Mouse (Mus musculus): ENCODE measurements around the gene Nfs1. TPM values are rescaled to one million over a fixed set of nuclear protein-coding genes. Genes with fewer than 3 reads are reported as not detected.
"Not testable (repeated sequence)": the region's sequence is repeated elsewhere in the genome, so short reads cannot be mapped to it uniquely, and the experiment has no call there.

Gene Nfs1
- polyA plus RNA-seq, 1 experiment from 2014 or later = 64.8 TPM

DNA sequence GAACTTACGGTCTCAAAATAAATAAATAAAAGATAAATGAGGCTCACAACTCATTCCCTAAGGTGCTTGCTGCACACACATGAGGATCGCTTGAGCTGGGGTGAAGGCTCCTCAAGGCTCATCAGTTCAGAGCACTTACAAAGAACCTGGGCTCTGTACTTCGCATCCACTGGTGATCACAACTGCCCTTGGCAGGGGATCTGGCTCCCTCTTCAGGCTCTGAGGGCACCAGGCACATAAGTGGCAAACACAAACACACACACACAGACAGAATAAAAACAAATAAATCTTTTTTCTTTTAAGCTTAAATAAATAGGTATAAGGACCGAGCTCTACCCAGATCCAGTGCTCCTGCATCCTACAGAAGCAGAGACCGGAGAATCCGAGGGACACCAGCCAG lies 8.3 kb downstream of the Nfs1 start:
- ATAC-seq (ENCODE audit: insufficient number of reproducible peaks, insufficient read depth, low FRiP score, low read depth) = no peak
- Histone ChIP-seq H3K36me3 (ENCODE audit: control insufficient read depth, insufficient read depth, low read length) (peaks cover 35% of the 10 kb centered on the region), H3K9ac (ENCODE audit: low read length) (no peak overlapping the region), H3K4me2 (ENCODE audit: low read length) (no peak overlapping the region), H3K9me3 (ENCODE audit: control insufficient read depth, low read length) (no peaks in the 10 kb centered on the region), H3K27me3 (ENCODE audit: control insufficient read depth, insufficient read depth, low read length) (no peaks in the 10 kb centered on the region), H3K4me1 (ENCODE audit: control insufficient read depth in 2 of 2, insufficient read depth in 2 of 2, low read length in 2 of 2) (no peaks in the 10 kb centered on the region), H3K27ac (replicated peaks in 1 of 2; ENCODE audit: control insufficient read depth in 1 of 2, insufficient read depth in 1 of 2, low read depth in 2 of 2, low read length in 2 of 2) (no peak overlapping the region), H3K4me3 (ENCODE audit: control insufficient read depth in 1 of 2, insufficient read depth in 1 of 2, low read depth in 1 of 2, low read length in 2 of 2) (no peak overlapping the region)
- 87% methylated on average over 6 of the region's 6 CpGs for WGBS

DNA sequence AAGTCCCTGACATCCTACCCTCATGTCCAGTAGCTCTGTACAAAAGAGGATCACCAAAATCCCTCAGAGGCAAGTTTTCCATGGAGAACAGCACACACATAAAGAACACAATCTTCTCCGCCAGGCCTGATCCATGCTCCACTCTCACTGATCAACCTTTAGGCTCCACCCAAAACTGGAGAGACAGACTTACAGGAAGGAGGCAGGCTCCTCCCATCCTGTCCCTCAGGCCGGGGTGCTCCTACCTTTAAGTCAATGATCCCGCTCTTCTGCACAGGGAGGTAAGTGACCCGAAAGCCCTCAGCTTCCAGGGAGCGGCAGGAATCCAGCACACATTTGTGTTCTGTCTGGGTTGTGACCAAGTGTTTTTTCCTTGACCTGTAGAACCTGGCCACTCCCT lies 9.8 kb downstream of the Nfs1 start:
- H3K4me3 ChIP-seq (ENCODE audit: control insufficient read depth in 1 of 2, insufficient read depth in 1 of 2, low read depth in 1 of 2, low read length in 2 of 2) = no peak overlapping the region
- no peak overlapping the region for H3K4me2 ChIP-seq (ENCODE audit: low read length)
- WGBS = 78% methylated on average over 5 of the region's 5 CpGs
- H3K36me3 ChIP-seq (ENCODE audit: control insufficient read depth, insufficient read depth, low read length) = peaks cover 29% of the 10 kb centered on the region
- H3K27me3 ChIP-seq (ENCODE audit: control insufficient read depth, insufficient read depth, low read length) = no peaks in the 10 kb centered on the region
- no peaks in the 10 kb centered on the region for H3K4me1 ChIP-seq (ENCODE audit: control insufficient read depth in 2 of 2, insufficient read depth in 2 of 2, low read length in 2 of 2)
- H3K9ac ChIP-seq (ENCODE audit: low read length) = no peak overlapping the region
- H3K27ac ChIP-seq (replicated peaks in 1 of 2; ENCODE audit: control insufficient read depth in 1 of 2, insufficient read depth in 1 of 2, low read depth in 2 of 2, low read length in 2 of 2) = no peak overlapping the region
- no peak for ATAC-seq (ENCODE audit: insufficient number of reproducible peaks, insufficient read depth, low FRiP score, low read depth)
- H3K9me3 ChIP-seq (ENCODE audit: control insufficient read depth, low read length) = no peaks in the 10 kb centered on the region

DNA sequence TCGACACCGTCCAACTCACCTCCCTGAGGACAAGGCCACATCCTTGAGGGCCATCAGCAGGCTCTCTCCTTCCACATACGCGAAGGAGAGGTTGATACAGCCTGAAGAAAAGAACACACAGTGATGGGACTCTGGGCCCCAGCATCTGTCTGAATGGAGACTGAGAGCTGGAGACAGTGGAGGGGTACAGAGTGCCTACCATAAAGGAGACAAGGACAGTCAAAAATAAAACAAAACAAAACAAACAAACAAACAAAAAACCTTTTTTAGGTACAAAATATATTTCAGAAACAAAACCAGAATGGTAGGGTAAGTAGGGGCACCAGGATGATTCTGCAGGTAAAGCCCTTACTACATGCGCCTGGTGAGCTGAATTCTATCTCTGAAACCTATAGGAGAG lies 17.0 kb downstream of the Nfs1 start, which contains the start of gene Gm28036:
Gene Gm28036, minus strand, starts transcription at position 101 of the 400 bp plus-strand sequence.
- H3K4me1 ChIP-seq (ENCODE audit: control insufficient read depth in 2 of 2, insufficient read depth in 2 of 2, low read length in 2 of 2) = no peaks in the 10 kb centered on the region
- no peak for ATAC-seq (ENCODE audit: insufficient number of reproducible peaks, insufficient read depth, low FRiP score, low read depth)
- H3K4me3 ChIP-seq (ENCODE audit: control insufficient read depth in 1 of 2, insufficient read depth in 1 of 2, low read depth in 1 of 2, low read length in 2 of 2) = no peak within 1 kb of the TSS
- peaks cover 58% of the 10 kb centered on the region for H3K36me3 ChIP-seq (ENCODE audit: control insufficient read depth, insufficient read depth, low read length)
- H3K27ac ChIP-seq (replicated peaks in 1 of 2; ENCODE audit: control insufficient read depth in 1 of 2, insufficient read depth in 1 of 2, low read depth in 2 of 2, low read length in 2 of 2) = no peak within 1 kb of the TSS
- no peak within 1 kb of the TSS for H3K4me2 ChIP-seq (ENCODE audit: low read length)
- WGBS = 88% methylated on average over 5 of the region's 5 CpGs
- no peaks in the 10 kb centered on the region for H3K27me3 ChIP-seq (ENCODE audit: control insufficient read depth, insufficient read depth, low read length)
- no peak within 1 kb of the TSS for H3K9ac ChIP-seq (ENCODE audit: low read length)
- no peaks in the 10 kb centered on the region for H3K9me3 ChIP-seq (ENCODE audit: control insufficient read depth, low read length)

DNA sequence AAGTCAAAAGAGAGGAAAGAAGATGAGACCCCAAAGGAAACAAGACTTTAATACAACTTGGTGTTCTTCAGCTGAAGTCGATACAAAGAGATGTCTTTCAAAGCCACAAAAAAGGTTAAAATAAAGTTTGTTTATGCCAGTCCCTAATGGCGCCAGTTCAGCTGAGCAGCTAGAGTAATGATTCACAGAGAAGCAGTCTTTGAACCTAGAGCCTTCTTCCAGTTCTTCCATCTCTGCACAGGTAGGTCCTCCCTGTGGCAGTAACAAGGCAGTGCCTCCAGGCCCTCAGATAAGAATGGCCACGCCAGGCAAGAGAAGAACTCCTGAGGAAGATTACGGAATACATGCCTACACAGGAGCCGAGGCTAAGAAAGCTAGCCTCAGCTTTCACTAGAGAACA lies 20.3 kb downstream of the Nfs1 start:
- no peak overlapping the region for H3K27ac ChIP-seq (replicated peaks in 1 of 2; ENCODE audit: control insufficient read depth in 1 of 2, insufficient read depth in 1 of 2, low read depth in 2 of 2, low read length in 2 of 2)
- H3K9me3 ChIP-seq (ENCODE audit: control insufficient read depth, low read length) = no peaks in the 10 kb centered on the region
- no peak overlapping the region for H3K9ac ChIP-seq (ENCODE audit: low read length)
- no peak for ATAC-seq (ENCODE audit: insufficient number of reproducible peaks, insufficient read depth, low FRiP score, low read depth)
- no peak overlapping the region for H3K4me2 ChIP-seq (ENCODE audit: low read length)
- H3K36me3 ChIP-seq (ENCODE audit: control insufficient read depth, insufficient read depth, low read length) = peaks cover 47% of the 10 kb centered on the region
- no peak overlapping the region for H3K4me3 ChIP-seq (ENCODE audit: control insufficient read depth in 1 of 2, insufficient read depth in 1 of 2, low read depth in 1 of 2, low read length in 2 of 2)
- no peaks in the 10 kb centered on the region for H3K27me3 ChIP-seq (ENCODE audit: control insufficient read depth, insufficient read depth, low read length)
- H3K4me1 ChIP-seq (ENCODE audit: control insufficient read depth in 2 of 2, insufficient read depth in 2 of 2, low read length in 2 of 2) = no peaks in the 10 kb centered on the region
- 87% methylated on average over 5 of the region's 5 CpGs for WGBS

DNA sequence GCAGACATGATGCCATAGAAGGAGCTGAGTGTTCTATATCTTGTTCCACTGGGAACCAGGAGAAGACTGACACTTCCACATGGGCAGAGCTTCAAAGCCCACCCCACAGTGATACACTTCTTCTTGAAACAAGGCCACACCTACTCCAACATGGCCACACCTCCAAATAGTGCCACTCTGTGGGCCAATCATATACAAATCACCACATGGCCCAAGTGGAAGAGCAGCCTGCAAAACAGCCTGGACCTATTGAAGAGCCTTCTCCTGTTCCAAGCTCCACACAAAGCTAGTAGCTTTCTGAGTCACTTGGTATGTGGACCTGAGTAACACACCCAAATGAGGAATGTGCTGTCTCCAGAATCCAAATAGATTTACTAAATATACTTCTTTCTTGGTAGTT lies 24.4 kb downstream of the Nfs1 start:
- Histone ChIP-seq H3K36me3 (ENCODE audit: control insufficient read depth, insufficient read depth, low read length) (peaks cover 15% of the 10 kb centered on the region; the same call in 1 of the 2 replicates), H3K4me2 (ENCODE audit: low read length) (no peak overlapping the region), H3K4me1 (ENCODE audit: control insufficient read depth in 2 of 2, insufficient read depth in 2 of 2, low read length in 2 of 2) (no peaks in the 10 kb centered on the region), H3K27ac (replicated peaks in 1 of 2; ENCODE audit: control insufficient read depth in 1 of 2, insufficient read depth in 1 of 2, low read depth in 2 of 2, low read length in 2 of 2) (no peak overlapping the region), H3K27me3 (ENCODE audit: control insufficient read depth, insufficient read depth, low read length) (no peaks in the 10 kb centered on the region), H3K9ac (ENCODE audit: low read length) (no peak overlapping the region), H3K4me3 (ENCODE audit: control insufficient read depth in 1 of 2, insufficient read depth in 1 of 2, low read depth in 1 of 2, low read length in 2 of 2) (no peak overlapping the region), H3K9me3 (ENCODE audit: control insufficient read depth, low read length) (no peaks in the 10 kb centered on the region)
- no peak for ATAC-seq (ENCODE audit: insufficient number of reproducible peaks, insufficient read depth, low FRiP score, low read depth)

DNA sequence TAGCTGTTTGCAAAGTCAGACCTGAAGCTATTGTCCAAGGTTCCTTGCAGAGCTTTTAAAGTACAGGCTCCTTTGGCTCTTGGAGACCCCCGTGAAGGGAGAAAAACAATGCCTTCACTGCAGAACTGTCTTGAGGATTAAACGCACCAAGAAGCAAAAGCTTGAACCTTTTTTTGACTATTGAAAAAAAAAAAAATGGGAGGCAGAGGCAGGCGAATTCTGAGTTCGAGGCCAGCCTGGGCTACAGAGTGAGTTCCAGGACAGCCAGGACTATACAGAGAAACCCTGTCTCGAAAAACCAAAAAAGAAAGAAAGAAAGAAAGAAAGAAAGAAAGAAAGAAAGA lies 31.9 kb downstream of the Nfs1 start:
- not testable (repeated sequence) for H3K9me3 ChIP-seq (ENCODE audit: control insufficient read depth, low read length); H3K36me3 ChIP-seq (ENCODE audit: control insufficient read depth, insufficient read depth, low read length); H3K27me3 ChIP-seq (ENCODE audit: control insufficient read depth, insufficient read depth, low read length); ATAC-seq (ENCODE audit: insufficient number of reproducible peaks, insufficient read depth, low FRiP score, low read depth)
- Histone ChIP-seq H3K9ac (ENCODE audit: low read length) (peak overlapping the region; percentile 93), H3K4me2 (ENCODE audit: low read length) (peak overlapping the region; percentile 64), H3K27ac (replicated peaks in 1 of 2; ENCODE audit: control insufficient read depth in 1 of 2, insufficient read depth in 1 of 2, low read depth in 2 of 2, low read length in 2 of 2) (peak overlapping the region; percentile 66 to 90), H3K4me3 (ENCODE audit: control insufficient read depth in 1 of 2, insufficient read depth in 1 of 2, low read depth in 1 of 2, low read length in 2 of 2) (peak overlapping the region; percentile 80 to 93), H3K4me1 (ENCODE audit: control insufficient read depth in 2 of 2, insufficient read depth in 2 of 2, low read length in 2 of 2) (peaks cover 2 to 16% of the 10 kb centered on the region in 2 experiments; a peak in 3 of 4 replicates)
- WGBS = 21% methylated on average over 5 of the region's 5 CpGs

DNA sequence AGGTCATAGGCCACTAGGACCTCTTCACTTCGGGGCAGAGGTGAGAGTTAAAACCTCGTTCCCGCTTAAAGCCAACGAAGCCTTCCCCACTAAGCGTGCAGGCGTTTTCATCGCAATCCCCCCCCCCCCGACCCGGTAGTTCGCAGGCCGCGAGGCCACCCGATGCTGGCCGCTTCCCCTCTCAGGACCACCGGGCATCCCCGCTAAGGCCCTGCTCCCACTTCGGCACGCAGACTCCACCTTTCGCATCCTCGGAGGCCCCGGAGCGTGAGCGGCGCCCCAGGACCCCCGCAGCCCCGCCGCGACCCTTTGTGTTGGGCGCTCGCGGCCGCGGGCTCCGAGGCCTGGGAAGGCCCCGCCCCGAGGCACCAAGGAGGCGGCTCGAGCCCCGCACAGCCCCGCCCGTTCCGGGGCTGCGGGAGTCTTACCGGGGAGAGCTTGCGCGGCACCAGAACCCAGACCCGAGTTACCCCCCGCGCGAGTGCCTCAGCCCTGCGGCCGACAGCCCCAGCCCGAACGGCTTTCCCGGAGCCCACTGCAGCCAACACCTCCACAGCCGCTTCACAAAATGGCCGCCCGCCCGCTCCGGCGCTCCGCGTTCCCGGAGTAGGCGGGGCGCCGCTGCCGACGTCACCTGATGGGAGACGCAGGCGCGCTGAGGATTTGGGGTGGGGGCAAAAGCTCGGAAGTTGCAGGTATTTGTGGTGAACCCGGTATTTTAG lies 32.5 kb downstream of the Nfs1 start, which contains the start of the genes Cpne1 and Rbm12:
Gene Cpne1, minus strand, starts transcription at position 608 of the 722 bp plus-strand sequence.
Gene Rbm12, minus strand, starts transcription at position 621 of the 722 bp plus-strand sequence.
- Histone ChIP-seq H3K4me1 (ENCODE audit: control insufficient read depth in 2 of 2, insufficient read depth in 2 of 2, low read length in 2 of 2) (peaks cover 2 to 16% of the 10 kb centered on the region in 2 experiments; a peak in 3 of 4 replicates), H3K9me3 (ENCODE audit: control insufficient read depth, low read length) (no peaks in the 10 kb centered on the region), H3K27me3 (ENCODE audit: control insufficient read depth, insufficient read depth, low read length) (no peaks in the 10 kb centered on the region), H3K4me2 (ENCODE audit: low read length) (peak within 1 kb of the TSS; percentile 71), H3K9ac (ENCODE audit: low read length) (peak within 1 kb of the TSS; percentile 93), H3K27ac (replicated peaks in 1 of 2; ENCODE audit: control insufficient read depth in 1 of 2, insufficient read depth in 1 of 2, low read depth in 2 of 2, low read length in 2 of 2) (peak within 1 kb of the TSS; percentile 72 to 90), H3K4me3 (ENCODE audit: control insufficient read depth in 1 of 2, insufficient read depth in 1 of 2, low read depth in 1 of 2, low read length in 2 of 2) (peak within 1 kb of the TSS; percentile 80 to 93), H3K36me3 (ENCODE audit: control insufficient read depth, insufficient read depth, low read length) (no peaks in the 10 kb centered on the region)
- under 1% methylated on average over 65 of the region's 74 CpGs for WGBS
- ATAC-seq (ENCODE audit: insufficient number of reproducible peaks, insufficient read depth, low FRiP score, low read depth) = peak; percentile 89

All from heart, embryonic 14.5 days (tissue).